Comparison of ENCODE assay signal across 8 mouse cellular contexts in the genomic region with DNA sequence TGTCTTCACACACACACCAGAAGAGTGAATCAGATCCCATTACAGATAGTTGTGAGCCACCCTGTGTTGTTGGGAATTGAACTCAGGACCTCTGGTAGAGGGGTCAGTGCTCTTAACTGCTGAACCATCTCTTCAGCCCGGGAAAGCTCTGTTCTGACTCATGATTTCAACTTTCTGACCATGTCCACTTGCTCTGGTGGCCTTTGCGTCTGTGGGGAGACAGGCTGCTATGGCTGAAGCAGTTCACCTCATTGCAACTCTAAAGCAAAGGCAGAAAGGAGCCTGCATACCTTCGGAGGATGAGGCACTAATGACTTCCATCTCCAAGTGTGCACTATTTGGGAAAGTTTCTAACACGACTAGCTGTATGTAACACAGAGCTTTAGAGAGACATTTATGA. TPM values are rescaled to one million over a fixed set of nuclear protein-coding genes. Genes with fewer than 3 reads are reported as not detected.
DNase-seq lines count a peak whose midpoint lies in the region; ATAC-seq and TF ChIP-seq lines count a peak whose summit lies in the region.

No protein-coding gene starts in this region.

- H3K36me3 ChIP-seq in heart, embryonic 15.5 days = no peaks in the 10 kb centered on the region
- no peaks in the 10 kb centered on the region for H3K36me3 ChIP-seq in forebrain, postnatal 0 days (ENCODE audit: insufficient read depth)
- no peaks in the 10 kb centered on the region for H3K36me3 ChIP-seq in liver, postnatal 0 days (replicated peaks; ENCODE audit: insufficient read depth, low read length)

- 27% methylated on average over 4 of the region's 4 CpGs for WGBS in heart, embryonic 15.5 days
- 38% methylated on average over 4 of the region's 4 CpGs for WGBS in forebrain, postnatal 0 days
- WGBS in liver, postnatal 0 days (ENCODE audit: insufficient replicate concordance) = 28% methylated on average over 4 of the region's 4 CpGs

- no peak for DNase-seq in heart, postnatal 14 days
- DNase-seq in forebrain, postnatal 0 days = no peak
- no peak for DNase-seq in liver, postnatal 0 days
- DNase-seq in urinary bladder, postnatal 14 days (ENCODE audit: low spot score) = no peak
- no peak for DNase-seq in left cerebral cortex, postnatal 10 days (ENCODE audit: extremely low spot score in 1 of 2, low spot score in 2 of 2)

- no peak for TF ChIP-seq CTCF in cortical plate, adult 2 months (IDR thresholded peaks at IDR 0.05; ENCODE audit: extremely low read depth, insufficient read depth, low read length)
- no peak for TF ChIP-seq CTCF in forebrain, postnatal 0 days (IDR thresholded peaks at IDR 0.05; ENCODE audit: low read depth)
- TF ChIP-seq CTCF in liver, postnatal 0 days (IDR thresholded peaks at IDR 0.05; ENCODE audit: low read depth) = no peak

- TF ChIP-seq EP300 in liver, postnatal 0 days (IDR thresholded peaks at IDR 0.05; ENCODE audit: low read depth) = no peak

- no peak for TF ChIP-seq POLR2A in cortical plate, adult 2 months (IDR thresholded peaks at IDR 0.05; ENCODE audit: extremely low read depth, insufficient read depth, low read length)

- no peak for ATAC-seq in heart, embryonic 15.5 days (replicated peaks; ENCODE audit: insufficient number of reproducible peaks, insufficient read depth, low FRiP score, low read depth)
- 0 out of 2 replicates have a peak, but pooled peaks have one; percentile 1 for ATAC-seq in forebrain, postnatal 0 days
- ATAC-seq in liver, postnatal 0 days = no peak
- no peak for ATAC-seq in granulocyte monocyte progenitor cell, adult 5-6 weeks (replicated peaks; ENCODE audit: poor library complexity, severe bottlenecking)

- H3K9ac ChIP-seq in heart, embryonic 15.5 days = no peak overlapping the region
- no peak overlapping the region for H3K9ac ChIP-seq in forebrain, postnatal 0 days
- no peak overlapping the region for H3K9ac ChIP-seq in liver, postnatal 0 days (replicated peaks)

- peak overlapping the region; percentile 98 for H3K4me2 ChIP-seq in heart, embryonic 15.5 days
- peak overlapping the region; percentile 97; the same call in 1 of the 2 replicates for H3K4me2 ChIP-seq in forebrain, postnatal 0 days (ENCODE audit: low read depth)
- peak overlapping the region; percentile 97 for H3K4me2 ChIP-seq in liver, postnatal 0 days (ENCODE audit: low read depth, low read length)

- peaks cover 11% of the 10 kb centered on the region for H3K4me1 ChIP-seq in heart, embryonic 15.5 days (replicated peaks)
- H3K4me1 ChIP-seq in cortical plate, adult 2 months (ENCODE audit: control insufficient read depth, insufficient read depth, low read length) = no peaks in the 10 kb centered on the region
- H3K4me1 ChIP-seq in forebrain, postnatal 0 days (ENCODE audit: insufficient read depth) = no peaks in the 10 kb centered on the region
- 0 out of 2 replicates have a peak, but pooled peaks cover 5% of the 10 kb centered on the region for H3K4me1 ChIP-seq in liver, postnatal 0 days (ENCODE audit: insufficient read depth)

- no peaks in the 10 kb centered on the region for H3K27me3 ChIP-seq in heart, embryonic 15.5 days
- H3K27me3 ChIP-seq in forebrain, postnatal 0 days (ENCODE audit: insufficient read depth, low read length) = no peaks in the 10 kb centered on the region
- no peaks in the 10 kb centered on the region for H3K27me3 ChIP-seq in liver, postnatal 0 days (ENCODE audit: insufficient read depth, low read length)

- intact Hi-C loops in heart, postnatal 14 days (cut with DNase I) = no loop called here
- intact Hi-C loops in left cerebral cortex, postnatal 10 days (cut with DNase I) = no loop called here

- no peaks in the 10 kb centered on the region for H3K9me3 ChIP-seq in heart, embryonic 15.5 days (replicated peaks)
- H3K9me3 ChIP-seq in forebrain, postnatal 0 days (ENCODE audit: low read length) = no peaks in the 10 kb centered on the region
- H3K9me3 ChIP-seq in liver, postnatal 0 days (ENCODE audit: low read length) = no peaks in the 10 kb centered on the region

- no peak overlapping the region for H3K27ac ChIP-seq in heart, embryonic 15.5 days
- H3K27ac ChIP-seq in cortical plate, adult 2 months (ENCODE audit: insufficient read depth, low read length) = no peak overlapping the region
- H3K27ac ChIP-seq in forebrain, postnatal 0 days (ENCODE audit: low read depth, low read length) = no peak overlapping the region
- no peak overlapping the region for H3K27ac ChIP-seq in liver, postnatal 0 days (ENCODE audit: low read depth)

- H3K4me3 ChIP-seq in heart, embryonic 15.5 days = no peak overlapping the region
- peak overlapping the region; percentile 74; the same call in 1 of the 2 replicates for H3K4me3 ChIP-seq in cortical plate, adult 2 months (ENCODE audit: insufficient read depth, low read length)
- 0 out of 2 replicates have a peak overlapping the region, but pooled peaks have one; percentile 54 for H3K4me3 ChIP-seq in forebrain, postnatal 0 days (ENCODE audit: low read depth, low read length)
- no peak overlapping the region for H3K4me3 ChIP-seq in liver, postnatal 0 days (ENCODE audit: low read depth, low read length)

RNA-seq across cellular contexts. Expression of a gene that starts 0.5 kb away (rescaled TPM):
- 40.6 TPM in 2 replicates for polyA plus RNA-seq in heart, embryonic 15.5 days (2015; fragmentation: Nextera tagmentation; extraction: Ambion mirVana)
- total RNA-seq in heart, postnatal 14 days (2021) = 10 to 100 TPM; 57.2 to 73.8 TPM
- 50.8 and 58.4 TPM in 2 replicates for polyA plus RNA-seq in cortical plate, adult 2 months (2012; rRNA removed)
- 123 and 143 TPM in 2 replicates for total RNA-seq in forebrain, postnatal 0 days (2014; rRNA removed)
- 45.9 and 56.4 TPM in 2 replicates for polyA plus RNA-seq in forebrain, postnatal 0 days (2015; fragmentation: Nextera tagmentation; extraction: Ambion mirVana)
- 12.0 and 12.5 TPM in 2 replicates for polyA plus RNA-seq in liver, postnatal 0 days (2015; fragmentation: Nextera tagmentation; extraction: Ambion mirVana)
- 116 and 131 TPM in 2 replicates for total RNA-seq in granulocyte monocyte progenitor cell, adult 5-6 weeks (2014; fragmentation: Nextera tagmentation)
- total RNA-seq in granulocyte monocyte progenitor cell, adult 5-6 weeks (2017) = 139 and 140 TPM in 2 replicates
- 100 to 1,000 TPM; 120 to 121 TPM for total RNA-seq in left cerebral cortex, postnatal 10 days (2021)

RNA-seq across cellular contexts. Expression of a gene that starts 34.9 kb away (rescaled TPM):
- 13.1 and 15.3 TPM in 2 replicates for polyA plus RNA-seq in heart, embryonic 15.5 days (2015; fragmentation: Nextera tagmentation; extraction: Ambion mirVana)
- total RNA-seq in heart, postnatal 14 days (2021) = 10 to 100 TPM; 23.2 to 27.9 TPM
- 41.4 and 44.5 TPM in 2 replicates for polyA plus RNA-seq in cortical plate, adult 2 months (2012; rRNA removed)
- 66.2 and 75.0 TPM in 2 replicates for total RNA-seq in forebrain, postnatal 0 days (2014; rRNA removed)
- 28.3 and 28.6 TPM in 2 replicates for polyA plus RNA-seq in forebrain, postnatal 0 days (2015; fragmentation: Nextera tagmentation; extraction: Ambion mirVana)
- polyA plus RNA-seq in liver, postnatal 0 days (2015; fragmentation: Nextera tagmentation; extraction: Ambion mirVana) = 2.9 and 3.7 TPM in 2 replicates
- total RNA-seq in granulocyte monocyte progenitor cell, adult 5-6 weeks (2014; fragmentation: Nextera tagmentation) = 7.5 and 11.7 TPM in 2 replicates
- total RNA-seq in granulocyte monocyte progenitor cell, adult 5-6 weeks (2017) = 11.9 and 17.5 TPM in 2 replicates
- 10 to 100 TPM; 50.5 to 55.9 TPM for total RNA-seq in left cerebral cortex, postnatal 10 days (2021)

Comparison
In these comparisons a context has a peak if more than half of its experiments do, and no peak if none do; other contexts are left out.
1. H3K4me3 ChIP-seq: peak in cortical plate, adult 2 months (single experiment) and forebrain, postnatal 0 days (single experiment); none in heart, embryonic 15.5 days (single experiment) and liver, postnatal 0 days (single experiment).
2. Peak in every context shown above with its lines, with median percentiles within 50 percentile points of each other: H3K4me2 ChIP-seq.